Mouse (Mus musculus): ENCODE measurements around the gene AU015836. TPM values are rescaled to one million over a fixed set of nuclear protein-coding genes. Genes with fewer than 3 reads are reported as not detected.
"Not testable (repeated sequence)": the region's sequence is repeated elsewhere in the genome, so short reads cannot be mapped to it uniquely, and the experiment has no call there.

The AU015836 gene
- polyA plus RNA-seq (2015; fragmentation: Nextera tagmentation; extraction: Ambion mirVana) = not detected in 2 replicates

DNA sequence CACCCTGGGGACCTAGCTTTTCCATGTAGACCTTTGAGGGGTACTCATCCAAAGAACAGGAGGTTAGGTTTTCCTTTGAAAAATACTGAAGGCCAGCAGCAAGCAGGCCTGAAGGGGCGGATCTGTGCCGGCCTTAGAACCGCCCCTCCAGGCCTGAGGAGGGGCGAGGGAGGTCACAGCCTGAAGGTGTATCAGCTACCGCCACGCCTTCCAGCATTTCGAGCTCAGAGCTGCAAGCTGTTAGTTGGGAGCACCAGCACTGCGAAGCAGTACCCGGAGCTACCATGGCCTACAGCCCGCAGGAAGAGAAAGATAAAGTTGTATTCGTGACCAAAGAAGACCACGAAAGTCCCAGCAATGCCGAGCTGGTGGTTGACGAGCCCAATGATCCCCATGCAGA is at the start of gene AU015836:
Gene AU015836, plus strand, starts transcription at position 216 of the 400 bp plus-strand sequence.
- Histone ChIP-seq H3K4me2 (replicated peaks) (no peak within 1 kb of the TSS), H3K9ac (replicated peaks) (no peak within 1 kb of the TSS), H3K27me3 (peaks cover 13% of the 10 kb centered on the region; the same call in 1 of the 2 replicates), H3K27ac (no peak within 1 kb of the TSS), H3K36me3 (no peaks in the 10 kb centered on the region), H3K4me3 (replicated peaks) (no peak within 1 kb of the TSS), H3K4me1 (replicated peaks) (no peaks in the 10 kb centered on the region), H3K9me3 (no peaks in the 10 kb centered on the region)
- ATAC-seq = no peak
- 67% methylated on average over 14 of the region's 14 CpGs for WGBS

DNA sequence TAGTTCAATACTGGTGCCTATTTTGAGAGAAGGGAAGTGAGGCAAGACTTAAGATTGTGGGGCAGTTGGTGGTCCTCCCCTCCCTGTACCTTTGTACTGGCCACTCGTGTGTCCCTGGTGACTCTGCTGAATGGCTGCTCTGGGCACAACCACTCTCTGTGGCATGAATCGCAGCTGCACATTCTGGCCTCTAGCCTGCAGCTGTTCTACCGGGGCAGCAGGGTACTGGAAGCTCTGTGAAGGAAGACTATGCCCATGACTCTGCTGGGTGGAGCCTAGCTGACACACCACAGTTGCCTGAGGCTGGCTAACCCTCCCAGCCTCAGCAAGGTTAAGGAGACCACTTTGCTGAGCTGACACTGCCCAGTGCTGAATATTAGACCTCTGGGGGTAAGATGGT is 49.4 kb upstream of the AU015836 start:
- Histone ChIP-seq H3K27me3 (peaks cover 1% of the 10 kb centered on the region; the same call in 1 of the 2 replicates), H3K36me3 (no peaks in the 10 kb centered on the region), H3K27ac (no peak overlapping the region), H3K9ac (replicated peaks) (no peak overlapping the region), H3K9me3 (peaks cover 5% of the 10 kb centered on the region; the same call in 1 of the 2 replicates), H3K4me1 (replicated peaks) (no peaks in the 10 kb centered on the region), H3K4me3 (replicated peaks) (no peak overlapping the region), H3K4me2 (replicated peaks) (no peak overlapping the region)
- 67% methylated on average over 3 of the region's 3 CpGs for WGBS
- ATAC-seq = no peak

- H3K36me3 ChIP-seq = no peaks in the 10 kb centered on the region
- WGBS = 90% methylated on average over 3 of the region's 3 CpGs
These were observed 40.1 kb upstream of the AU015836 start for GRCm38 (mm10) chrX:93928379-93928778.

GRCm38 (mm10) chrX:93928794-93929193 is 39.7 kb upstream of the AU015836 start:
- WGBS = 78% methylated on average over 1 of the region's 1 CpGs
- Histone ChIP-seq H3K27ac (no peak overlapping the region), H3K36me3 (no peaks in the 10 kb centered on the region), H3K9ac (replicated peaks) (no peak overlapping the region), H3K9me3 (no peaks in the 10 kb centered on the region), H3K4me1 (replicated peaks) (no peaks in the 10 kb centered on the region), H3K27me3 (no peaks in the 10 kb centered on the region), H3K4me3 (replicated peaks) (no peak overlapping the region), H3K4me2 (replicated peaks) (no peak overlapping the region)
- no peak for ATAC-seq

More at GRCm38 (mm10) chrX:93928379-93928778, 40.1 kb upstream of the AU015836 start:
- Histone ChIP-seq H3K9ac (replicated peaks) (no peak overlapping the region), H3K27ac (no peak overlapping the region), H3K4me3 (replicated peaks) (no peak overlapping the region), H3K27me3 (no peaks in the 10 kb centered on the region), H3K4me1 (replicated peaks) (no peaks in the 10 kb centered on the region), H3K4me2 (replicated peaks) (no peak overlapping the region), H3K9me3 (no peaks in the 10 kb centered on the region)
- no peak for ATAC-seq

DNA sequence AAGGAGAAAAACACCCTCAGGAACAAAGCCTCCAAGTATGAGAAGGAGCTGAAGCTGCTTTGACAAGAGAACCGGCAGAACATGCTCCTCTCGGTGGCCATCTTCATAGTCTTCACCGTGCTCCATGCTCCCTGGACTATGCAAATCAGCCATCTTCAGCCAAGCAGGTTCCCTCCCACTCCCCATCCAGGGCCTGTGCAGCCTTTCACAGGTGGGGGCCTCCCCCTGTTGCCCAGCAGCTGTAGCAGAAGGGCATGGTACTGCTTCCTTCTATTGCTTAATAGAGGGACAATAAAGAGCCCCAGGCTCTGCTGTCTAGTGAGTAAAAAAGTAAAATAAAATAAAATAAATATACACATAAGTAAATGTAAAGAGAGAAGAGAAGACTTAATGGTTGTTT is 36.8 kb upstream of the AU015836 start:
- Histone ChIP-seq H3K9me3 (no peaks in the 10 kb centered on the region), H3K4me1 (replicated peaks) (no peaks in the 10 kb centered on the region), H3K27me3 (no peaks in the 10 kb centered on the region), H3K36me3 (no peaks in the 10 kb centered on the region), H3K27ac (no peak overlapping the region), H3K4me3 (replicated peaks) (no peak overlapping the region), H3K4me2 (replicated peaks) (no peak overlapping the region), H3K9ac (replicated peaks) (no peak overlapping the region)
- WGBS = 88% methylated on average over 3 of the region's 3 CpGs
- no peak for ATAC-seq

DNA sequence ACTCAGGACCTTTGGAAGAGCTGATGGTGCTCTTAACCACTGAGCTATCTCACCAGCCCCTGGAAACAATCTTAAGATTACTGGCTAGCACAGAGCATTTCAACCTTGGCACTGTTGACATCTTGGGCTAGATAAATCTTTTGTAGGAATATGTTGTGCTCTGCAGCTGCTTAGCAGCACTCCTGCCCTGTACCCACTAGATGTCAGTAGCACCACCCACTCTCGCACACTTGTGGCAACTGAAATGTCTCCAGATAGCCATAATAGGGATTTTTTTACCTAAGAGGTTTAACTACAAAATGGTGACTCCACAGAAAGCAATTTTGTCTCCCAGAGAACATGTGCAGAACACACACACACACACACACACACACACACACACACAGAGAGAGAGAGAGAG is 11.7 kb upstream of the AU015836 start:
- ATAC-seq = no peak
- WGBS = 33% methylated on average over 1 of the region's 1 CpGs
- H3K27me3 ChIP-seq = no peaks in the 10 kb centered on the region; the same call in 1 of the 2 replicates
- H3K9me3 ChIP-seq = no peaks in the 10 kb centered on the region
- H3K4me1 ChIP-seq (replicated peaks) = no peaks in the 10 kb centered on the region
- H3K36me3 ChIP-seq = no peaks in the 10 kb centered on the region
- no peak overlapping the region for H3K4me3 ChIP-seq (replicated peaks)
- H3K4me2 ChIP-seq (replicated peaks) = no peak overlapping the region
- H3K27ac ChIP-seq = no peak overlapping the region
- no peak overlapping the region for H3K9ac ChIP-seq (replicated peaks)

GRCm38 (mm10) chrX:93958502-93958901 is 10.0 kb upstream of the AU015836 start:
- Histone ChIP-seq H3K4me3 (replicated peaks) (no peak overlapping the region), H3K27me3 (no peaks in the 10 kb centered on the region; the same call in 1 of the 2 replicates), H3K27ac (no peak overlapping the region), H3K4me1 (replicated peaks) (no peaks in the 10 kb centered on the region), H3K4me2 (replicated peaks) (no peak overlapping the region), H3K9me3 (no peaks in the 10 kb centered on the region), H3K36me3 (no peaks in the 10 kb centered on the region), H3K9ac (replicated peaks) (no peak overlapping the region)
- no peak for ATAC-seq
- 73% methylated on average over 3 of the region's 3 CpGs for WGBS

GRCm38 (mm10) chrX:93980341-93980740 is 11.9 kb downstream of the AU015836 start:
- Histone ChIP-seq H3K4me1 (replicated peaks) (no peaks in the 10 kb centered on the region), H3K27me3 (peaks cover 12% of the 10 kb centered on the region; the same call in 1 of the 2 replicates), H3K4me3 (replicated peaks) (no peak overlapping the region), H3K4me2 (replicated peaks) (no peak overlapping the region), H3K9me3 (no peaks in the 10 kb centered on the region), H3K36me3 (no peaks in the 10 kb centered on the region), H3K9ac (replicated peaks) (no peak overlapping the region), H3K27ac (no peak overlapping the region)
- 92% methylated on average over 26 of the region's 26 CpGs for WGBS
- ATAC-seq = no peak

GRCm38 (mm10) chrX:93982193-93982592 is 13.7 kb downstream of the AU015836 start:
- no peak overlapping the region for H3K27ac ChIP-seq
- H3K27me3 ChIP-seq = peaks cover 18% of the 10 kb centered on the region; the same call in 1 of the 2 replicates
- no peak overlapping the region for H3K4me3 ChIP-seq (replicated peaks)
- no peak overlapping the region for H3K9ac ChIP-seq (replicated peaks)
- H3K36me3 ChIP-seq = no peaks in the 10 kb centered on the region
- H3K9me3 ChIP-seq = no peaks in the 10 kb centered on the region
- H3K4me2 ChIP-seq (replicated peaks) = no peak overlapping the region
- no peak for ATAC-seq
- no peaks in the 10 kb centered on the region for H3K4me1 ChIP-seq (replicated peaks)
- WGBS = 88% methylated on average over 3 of the region's 3 CpGs

DNA sequence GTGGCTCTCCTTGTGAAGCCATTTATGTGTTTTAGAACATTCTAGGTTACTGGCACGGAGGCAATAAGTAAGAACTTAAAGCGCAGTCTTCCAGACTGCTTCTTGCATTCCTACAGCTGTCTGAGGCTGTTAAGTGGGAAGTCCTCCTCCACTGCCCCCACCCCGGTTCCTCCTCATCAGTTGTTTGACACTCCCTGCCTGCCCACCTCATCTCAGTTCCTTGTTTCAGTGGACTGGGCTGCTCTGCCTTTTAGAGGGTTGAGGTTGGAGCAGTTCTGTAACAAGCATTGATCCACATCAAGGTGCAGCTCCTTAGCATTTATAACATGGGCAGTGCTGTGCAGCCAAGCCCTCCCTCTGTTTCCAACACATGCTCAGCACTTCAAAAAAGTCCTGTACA is 16.6 kb downstream of the AU015836 start:
- not testable (repeated sequence) for H3K9ac ChIP-seq (replicated peaks); H3K36me3 ChIP-seq; H3K27ac ChIP-seq; H3K9me3 ChIP-seq; H3K4me3 ChIP-seq (replicated peaks); H3K4me1 ChIP-seq (replicated peaks); H3K4me2 ChIP-seq (replicated peaks); ATAC-seq
- 82% methylated on average over 3 of the region's 3 CpGs for WGBS
- H3K27me3 ChIP-seq = peaks cover 32% of the 10 kb centered on the region; the same call in 1 of the 2 replicates

GRCm38 (mm10) chrX:94006991-94007390 is 38.5 kb downstream of the AU015836 start:
- H3K27me3 ChIP-seq = peaks cover 38% of the 10 kb centered on the region; the same call in 1 of the 2 replicates
- no peaks in the 10 kb centered on the region for H3K4me1 ChIP-seq (replicated peaks)
- WGBS = 88% methylated on average over 3 of the region's 3 CpGs
- no peak overlapping the region for H3K27ac ChIP-seq
- H3K9me3 ChIP-seq = no peaks in the 10 kb centered on the region
- no peak for ATAC-seq
- no peak overlapping the region for H3K9ac ChIP-seq (replicated peaks)
- H3K36me3 ChIP-seq = no peaks in the 10 kb centered on the region
- H3K4me3 ChIP-seq (replicated peaks) = no peak overlapping the region
- no peak overlapping the region for H3K4me2 ChIP-seq (replicated peaks)

- no peak for ATAC-seq
- WGBS = 69% methylated on average over 3 of the region's 3 CpGs
- Histone ChIP-seq H3K9me3 (no peaks in the 10 kb centered on the region), H3K27ac (no peak overlapping the region), H3K9ac (replicated peaks) (no peak overlapping the region), H3K27me3 (peaks cover 56% of the 10 kb centered on the region; the same call in 1 of the 2 replicates), H3K4me1 (replicated peaks) (no peaks in the 10 kb centered on the region; the same call in 1 of the 2 replicates), H3K4me2 (replicated peaks) (no peak overlapping the region), H3K4me3 (replicated peaks) (no peak overlapping the region), H3K36me3 (no peaks in the 10 kb centered on the region)
These were observed 41.0 kb downstream of the AU015836 start for GRCm38 (mm10) chrX:94009442-94009841.

DNA sequence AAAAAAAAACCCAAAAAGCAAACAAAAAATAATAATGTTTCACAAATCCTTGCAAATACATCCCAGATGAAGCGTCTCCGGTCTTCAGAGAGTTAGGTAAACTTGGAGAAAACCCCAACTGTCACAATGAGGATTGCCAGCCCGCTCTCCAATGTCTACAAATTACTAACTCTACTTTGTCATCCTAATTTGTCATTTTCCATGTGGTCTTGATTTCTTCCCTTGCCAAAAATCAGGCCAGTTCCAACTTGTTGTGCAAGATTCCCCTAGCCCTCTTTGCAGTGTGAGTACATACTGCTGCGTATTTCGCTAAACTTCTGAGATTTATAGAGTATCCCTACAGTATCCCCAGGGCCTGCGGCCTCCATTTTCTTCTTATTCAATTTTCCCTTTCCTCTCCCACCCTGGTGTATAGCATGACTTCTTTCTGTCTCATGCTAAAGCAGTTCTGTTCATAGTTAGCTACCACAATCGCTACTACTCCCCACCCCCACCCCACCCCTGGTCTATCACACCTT is 43.3 kb downstream of the AU015836 start:
- Histone ChIP-seq H3K4me2 (replicated peaks) (no peak overlapping the region), H3K4me3 (replicated peaks) (no peak overlapping the region), H3K9ac (replicated peaks) (no peak overlapping the region), H3K27ac (no peak overlapping the region), H3K36me3 (no peaks in the 10 kb centered on the region), H3K27me3 (peaks cover 75% of the 10 kb centered on the region), H3K4me1 (replicated peaks) (no peaks in the 10 kb centered on the region; the same call in 1 of the 2 replicates), H3K9me3 (no peaks in the 10 kb centered on the region)
- ATAC-seq = no peak
- 92% methylated on average over 7 of the region's 7 CpGs for WGBS
